Mouse (Mus musculus) layer of hippocampus, postnatal 14 days (tissue): ENCODE measurements around the gene Casp3. TPM values are rescaled to one million over a fixed set of nuclear protein-coding genes. Genes with fewer than 3 reads are reported as not detected.
A peak's percentile ranks its signal among the peaks of the same experiment; 100 is the strongest.
"Not testable (repeated sequence)": the region's sequence is repeated elsewhere in the genome, so short reads cannot be mapped to it uniquely, and the experiment has no call there.

Experiments
- DNase-seq, 2 experiments: peaks; one replicate each; pipeline ENCODE4 v3.0.0; 2021 to 2022; ENCODE audit warnings: low spot score in 2 of 2, mixed read lengths in 1 of 2
- long read RNA-seq, 2 experiments: library from polyadenylated mRNA; stranded (forward); transcript quantifications; one replicate each; pipeline ENCODE4 v2.0.0; 2021
- total RNA-seq, 2 experiments: library from RNA; stranded (reverse); gene quantifications; 2 replicates each; pipeline ENCODE4 v1.2.3; 2021

Casp3 gene
- 10 to 100 TPM; 25.5 to 25.9 TPM for total RNA-seq
- long read RNA-seq, experiment 1, transcript Casp3-204 (7 exons, 2,601 nt), result major isoform, 13 of 24 reads
- long read RNA-seq, experiment 1, partial matches to known transcripts, result 8 of 24 reads
- long read RNA-seq, experiment 1, other reads (novel, unspliced or antisense), result 2 of 24 reads
- long read RNA-seq, experiment 2, transcript Casp3-204 (7 exons, 2,601 nt), result major isoform, 12 of 27 reads
- long read RNA-seq, experiment 2, partial matches to known transcripts, result 10 of 27 reads
- long read RNA-seq, experiment 2, other reads (novel, unspliced or antisense), result 2 of 27 reads

DNA sequence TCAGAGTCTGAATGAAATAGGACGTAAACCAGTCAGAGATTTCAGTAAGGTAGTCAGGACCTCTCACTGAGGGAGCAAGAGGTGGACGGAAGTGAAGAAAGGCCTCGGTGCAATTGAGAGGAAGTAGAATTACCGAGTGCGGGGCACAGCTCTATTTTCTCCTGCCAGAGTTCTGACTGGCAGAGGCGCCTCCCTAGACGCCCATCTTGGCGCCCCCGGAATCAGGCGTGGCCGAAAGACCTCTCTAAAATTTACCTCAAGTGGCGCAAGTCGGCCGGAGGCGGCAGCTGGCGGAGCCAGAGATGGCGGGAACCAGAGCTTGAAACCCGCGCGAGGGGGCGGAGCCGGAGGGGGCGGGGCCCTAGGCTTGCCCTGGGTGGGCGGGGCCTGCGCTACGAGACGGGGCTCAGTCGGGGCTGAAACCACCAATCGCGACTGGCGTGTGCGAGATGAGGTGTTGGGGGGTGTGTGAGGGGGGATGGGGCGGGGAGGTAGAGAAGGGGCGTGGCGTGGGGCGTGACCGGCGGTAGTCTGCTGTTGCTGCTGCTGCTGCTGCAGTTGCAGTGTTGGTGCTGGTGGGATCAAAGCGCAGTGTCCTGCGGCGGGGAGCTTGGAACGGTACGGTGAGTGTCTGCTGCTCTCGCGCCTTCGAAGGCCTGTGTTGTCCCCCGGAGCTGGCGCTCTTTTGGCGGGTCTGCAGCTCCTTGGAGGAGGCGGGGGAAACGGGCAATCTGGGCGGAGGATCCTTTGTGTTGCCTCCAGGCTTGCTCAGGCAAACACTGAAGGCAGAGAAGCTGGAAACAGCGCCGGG, at the start of gene Casp3, which contains the start of gene Primpol:
Gene Casp3, plus strand, starts transcription at position 413 of the 811 bp plus-strand sequence.
Gene Primpol, minus strand, starts transcription at position 334 of the 811 bp plus-strand sequence.
- DNase-seq, result peak; percentile 91 to 95

DNA sequence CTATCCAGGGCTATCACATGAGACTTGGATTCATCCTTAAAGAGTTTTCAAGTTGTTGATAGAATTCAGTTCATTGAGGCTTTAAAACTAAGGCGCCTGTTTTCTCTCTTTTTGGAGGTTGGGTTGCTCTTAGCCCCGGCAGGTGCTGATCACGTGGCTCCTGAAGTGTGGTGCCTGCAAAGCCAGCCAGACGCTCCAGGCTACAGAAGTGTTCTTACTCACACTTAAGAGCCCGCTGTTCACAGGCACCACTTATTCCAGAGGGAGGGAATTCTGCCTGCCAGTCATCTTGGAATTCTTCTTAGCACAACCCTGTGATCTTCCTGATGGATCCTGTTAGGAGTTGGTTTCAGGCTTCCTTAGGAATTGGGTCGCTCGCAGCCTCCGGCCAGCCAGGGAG, 49.1 kb upstream of the Casp3 start:
- no peak for DNase-seq

DNA sequence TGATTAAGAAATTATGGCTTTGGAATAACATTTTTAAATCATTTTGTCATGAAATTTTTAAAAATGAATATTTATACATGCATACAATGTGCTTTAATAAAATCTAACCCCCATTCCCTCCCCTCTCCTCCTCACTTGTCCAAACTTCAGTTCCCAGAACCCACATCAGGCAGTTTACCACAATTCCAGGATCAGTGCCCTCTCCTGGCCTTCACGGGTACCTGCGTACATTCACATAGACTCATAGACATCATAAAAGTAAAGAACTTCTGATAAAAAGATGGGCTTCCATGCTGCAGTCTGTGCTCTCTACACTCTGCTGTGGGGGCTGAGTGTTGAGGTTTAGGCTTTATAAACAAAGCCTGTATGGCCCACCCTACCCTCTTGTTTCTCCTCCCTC, 48.1 kb upstream of the Casp3 start:
- DNase-seq, result no peak

DNA sequence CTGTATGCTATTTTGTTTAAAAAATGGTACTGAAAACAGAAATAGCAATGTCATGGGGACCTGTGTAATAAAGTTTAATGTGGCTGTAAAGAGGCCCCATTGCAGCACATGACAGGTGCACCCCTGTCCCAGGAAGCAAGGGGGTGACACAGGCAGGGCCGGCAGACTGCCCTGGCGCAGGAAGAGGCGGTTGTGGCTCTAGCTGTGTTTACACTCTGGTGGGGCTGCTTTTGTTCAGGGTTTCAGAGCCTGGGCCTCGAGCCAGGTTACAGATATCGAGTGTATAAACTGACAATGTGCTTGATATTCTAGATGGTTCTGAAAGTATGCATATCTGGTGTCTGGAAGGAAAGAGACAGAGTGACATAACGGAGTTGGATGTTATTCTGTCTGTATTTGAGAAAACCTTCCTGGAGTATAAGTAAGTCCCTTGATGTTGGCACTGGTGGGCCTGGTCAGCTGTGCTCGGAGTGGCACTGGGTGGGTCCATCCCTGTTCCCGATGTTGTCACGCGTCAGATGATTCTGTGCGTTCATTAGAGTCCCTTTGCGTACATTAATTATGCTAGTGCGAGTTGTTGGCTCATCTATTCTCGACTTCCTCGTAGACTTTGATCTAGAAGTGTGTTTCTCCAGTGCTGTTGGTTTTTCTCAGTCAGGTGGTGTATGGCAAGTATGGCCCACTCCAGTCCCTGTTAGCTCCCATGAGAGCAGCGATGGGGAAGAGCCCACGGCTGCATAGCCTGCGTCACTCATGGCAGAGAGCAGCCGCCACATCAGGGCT, 47.2 kb upstream of the Casp3 start:
- DNase-seq, result no peak

DNA sequence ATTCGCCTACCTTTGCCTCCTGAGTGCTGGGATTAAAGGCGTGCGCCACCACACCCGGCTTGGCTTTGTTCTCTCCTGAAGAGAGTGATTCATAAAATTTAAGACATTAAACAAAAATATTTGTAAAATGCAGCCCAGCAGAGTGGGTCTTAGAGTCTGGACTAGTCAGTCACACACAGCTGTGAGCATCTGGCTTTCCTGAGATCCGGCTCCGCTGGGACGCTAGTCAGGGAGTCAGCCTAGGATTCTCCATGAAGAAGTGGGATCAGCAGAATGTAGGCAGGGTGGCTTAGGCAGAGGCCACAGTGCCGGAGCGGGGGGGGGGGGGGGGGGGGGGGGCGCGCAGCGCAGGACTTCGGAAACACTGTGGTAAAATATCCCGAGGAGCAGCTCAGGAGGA, 46.4 kb upstream of the Casp3 start:
- DNase-seq, result no peak

DNA sequence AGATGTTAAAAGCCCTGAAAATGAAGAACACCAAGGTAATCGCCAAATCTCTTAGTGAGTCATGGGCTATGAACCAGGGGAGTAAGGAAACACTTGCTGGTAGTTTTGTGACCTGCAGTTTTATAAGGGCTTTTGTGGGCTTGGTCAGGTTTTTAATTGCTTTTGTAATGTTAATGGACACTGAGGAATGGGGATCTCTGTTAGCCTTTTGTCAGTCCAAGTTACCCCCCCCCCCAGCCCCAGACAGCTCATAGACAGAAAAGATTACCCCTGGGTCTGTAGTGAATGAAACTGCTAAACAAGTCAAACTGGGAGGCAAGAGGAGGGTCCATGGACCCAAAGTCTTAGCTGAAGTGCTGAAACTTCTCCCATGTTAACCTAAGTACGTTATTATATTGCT, 43.6 kb upstream of the Casp3 start:
- no peak for DNase-seq

DNA sequence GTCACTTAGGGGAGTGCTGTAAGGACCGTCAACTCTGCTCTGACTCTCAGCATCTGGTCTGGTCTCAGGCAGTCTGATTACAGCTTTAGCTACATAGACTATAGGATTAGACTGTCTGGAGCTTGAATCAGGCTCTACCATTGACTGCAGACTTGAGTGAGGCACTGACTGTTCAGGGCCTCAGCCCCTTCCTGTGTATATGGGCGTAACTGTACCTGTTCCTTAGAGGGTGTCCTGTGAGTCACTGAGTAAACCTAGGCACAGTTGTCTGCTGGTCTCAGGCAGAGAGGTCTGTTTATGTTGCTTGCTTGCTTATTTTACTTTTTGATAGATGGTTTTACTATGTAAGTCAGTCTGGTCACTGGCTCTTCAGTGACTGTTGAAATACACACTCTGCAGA, 43.1 kb upstream of the Casp3 start:
- DNase-seq, result no peak

DNA sequence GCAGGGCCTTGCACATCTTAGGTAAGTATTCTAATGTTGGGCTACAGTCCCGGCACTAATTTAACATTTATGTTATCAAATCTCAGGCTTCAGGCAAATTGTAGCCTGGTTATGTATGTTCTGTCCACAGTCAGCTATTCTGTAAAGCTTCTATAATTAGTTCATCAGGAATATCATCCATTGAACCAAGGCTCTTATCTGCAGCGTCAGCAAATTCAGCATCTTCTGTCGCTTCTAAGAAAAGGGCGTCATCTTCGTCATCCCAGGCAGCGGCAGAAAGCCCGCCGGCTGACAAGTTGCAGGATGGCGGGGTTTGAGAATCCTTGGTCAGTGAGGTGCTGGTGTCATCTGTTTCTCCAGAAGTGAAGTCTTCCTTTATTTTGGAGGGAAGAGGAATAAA, 38.3 kb upstream of the Casp3 start:
- no peak for DNase-seq

DNA sequence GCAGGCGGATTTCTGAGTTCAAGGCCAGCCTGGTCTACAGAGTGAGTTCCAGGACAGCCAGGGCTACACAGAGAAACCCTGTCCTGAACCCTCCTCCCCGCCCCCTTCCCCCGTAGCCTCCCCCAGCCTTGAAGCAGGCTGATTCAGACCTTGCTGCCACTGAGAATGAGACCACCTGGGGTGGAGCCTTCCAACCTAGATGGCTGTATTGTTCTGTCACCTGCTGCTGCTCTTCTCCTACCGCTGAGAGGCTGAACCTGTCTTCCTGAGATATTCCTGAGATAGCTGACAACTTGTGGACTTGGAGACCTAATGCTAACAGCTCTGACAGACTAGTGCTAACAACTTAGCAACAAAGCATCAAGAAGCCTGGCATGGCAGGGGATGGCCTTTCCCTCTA, 32.8 kb upstream of the Casp3 start:
- DNase-seq, result not testable (repeated sequence)

DNA sequence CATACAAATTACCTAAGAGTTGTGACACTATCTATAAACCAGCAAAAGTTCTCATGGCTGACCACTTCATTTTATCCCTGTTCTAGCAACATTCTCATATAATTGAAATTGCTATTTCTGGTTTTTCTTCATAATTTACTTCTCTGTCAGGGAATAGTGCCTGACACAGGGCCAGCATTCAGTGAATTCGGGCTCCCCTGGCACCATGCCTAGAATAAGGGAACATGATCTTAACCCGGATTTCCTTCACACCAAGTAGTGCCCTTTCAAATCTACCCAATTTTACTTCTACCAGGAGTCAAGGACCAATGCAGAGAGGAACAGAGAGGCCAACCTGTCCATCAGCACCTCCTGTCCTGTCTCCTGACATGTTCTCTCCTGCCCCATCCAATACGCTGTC, 31.5 kb upstream of the Casp3 start:
- DNase-seq, result no peak

DNA sequence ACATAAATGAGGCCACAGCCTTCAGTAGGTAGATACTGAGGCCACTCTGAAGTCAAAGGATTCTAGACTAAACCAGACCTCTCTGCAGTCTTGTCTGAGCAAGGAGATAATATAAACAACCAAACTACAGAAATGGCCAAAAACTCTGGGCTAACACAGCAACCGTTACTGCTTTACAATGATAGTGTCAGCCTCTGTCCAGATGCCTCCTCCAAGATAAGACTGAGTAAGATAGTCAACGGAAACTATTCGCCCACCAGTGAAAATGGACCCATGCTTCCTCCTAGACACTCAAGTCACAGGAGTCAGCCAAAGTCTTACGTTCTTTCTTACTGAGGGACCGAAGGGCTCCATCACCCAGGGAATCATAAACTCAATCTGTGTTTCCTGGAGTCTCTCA, 29.2 kb upstream of the Casp3 start:
- no peak for DNase-seq

DNA sequence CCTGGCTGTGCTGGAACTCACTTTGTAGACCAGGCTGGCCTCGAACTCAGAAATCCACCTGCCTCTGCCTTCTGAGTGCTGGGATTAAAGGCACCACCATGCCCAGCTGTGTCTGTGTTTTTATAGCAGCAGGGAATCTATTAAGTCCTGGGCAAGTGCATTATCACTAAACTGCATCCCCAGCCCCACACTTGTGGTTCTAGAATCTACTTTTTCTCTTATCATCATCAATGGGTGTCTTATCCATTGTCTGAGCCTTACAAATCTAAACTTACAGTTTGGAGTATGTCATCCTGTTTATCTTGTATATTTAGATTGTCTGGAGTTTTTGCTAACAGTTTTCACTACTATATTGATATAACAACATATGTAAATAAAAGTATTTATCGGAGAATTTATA, 28.4 kb upstream of the Casp3 start:
- DNase-seq, result no peak

DNA sequence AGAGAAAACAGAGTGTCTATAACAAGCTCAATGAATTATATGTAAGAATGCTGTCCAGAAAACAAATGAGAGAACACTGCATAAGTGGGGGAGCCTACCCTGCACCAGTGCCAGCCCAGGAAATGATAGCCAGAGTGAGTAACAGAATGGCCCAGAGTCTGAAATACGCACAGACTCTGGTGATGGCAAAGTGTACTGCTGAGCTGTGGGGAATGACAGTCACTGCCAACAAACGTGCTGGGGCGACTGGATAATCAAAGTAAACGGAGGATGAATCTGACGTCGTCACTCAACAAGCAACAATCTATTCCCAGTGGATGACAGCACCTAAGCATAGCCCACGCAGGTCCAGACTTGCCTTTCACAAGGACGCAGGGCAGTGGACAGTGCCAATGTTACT, 24.0 kb upstream of the Casp3 start:
- peak; percentile 22 to 71 for DNase-seq

DNA sequence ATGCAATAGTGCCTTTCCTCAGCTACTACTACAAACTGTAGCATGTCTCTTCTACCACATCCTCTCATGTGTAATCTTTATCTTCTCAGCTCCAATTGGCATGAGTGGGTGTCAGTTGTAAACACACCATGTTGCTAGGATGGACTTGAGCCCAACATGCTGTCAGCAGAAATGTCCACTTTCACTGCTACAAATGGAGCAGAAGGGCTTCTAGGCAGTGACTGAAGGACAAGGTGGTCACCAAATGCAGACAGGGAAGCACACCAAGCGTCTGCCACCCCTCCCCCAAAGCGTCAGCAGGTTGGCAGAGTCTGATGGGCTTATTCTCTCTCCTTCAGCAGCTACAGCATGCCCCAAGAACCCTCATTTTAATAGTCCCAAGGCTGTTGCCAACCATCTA, 23.3 kb upstream of the Casp3 start:
- peak; percentile 31 to 69 for DNase-seq

DNA sequence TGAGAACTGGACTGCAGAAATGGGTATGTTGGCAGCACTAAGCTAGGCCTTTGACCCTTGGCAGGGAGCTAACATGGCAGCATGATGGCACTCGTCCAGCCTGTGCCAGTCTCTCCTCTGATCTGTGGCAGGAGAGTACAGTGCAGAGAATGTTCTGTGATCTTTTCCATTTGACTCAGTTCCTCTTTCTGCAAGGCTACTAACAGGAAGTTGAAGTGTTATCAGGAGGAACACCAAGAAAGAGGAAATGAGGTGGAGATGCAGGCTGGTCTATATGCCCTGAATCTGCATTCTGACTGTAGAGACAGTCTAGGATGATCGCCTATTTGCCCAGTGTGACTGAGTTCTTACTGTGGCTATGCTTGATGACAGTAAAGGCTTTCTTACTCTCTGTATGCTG, 21.5 kb upstream of the Casp3 start:
- DNase-seq, result no peak

DNA sequence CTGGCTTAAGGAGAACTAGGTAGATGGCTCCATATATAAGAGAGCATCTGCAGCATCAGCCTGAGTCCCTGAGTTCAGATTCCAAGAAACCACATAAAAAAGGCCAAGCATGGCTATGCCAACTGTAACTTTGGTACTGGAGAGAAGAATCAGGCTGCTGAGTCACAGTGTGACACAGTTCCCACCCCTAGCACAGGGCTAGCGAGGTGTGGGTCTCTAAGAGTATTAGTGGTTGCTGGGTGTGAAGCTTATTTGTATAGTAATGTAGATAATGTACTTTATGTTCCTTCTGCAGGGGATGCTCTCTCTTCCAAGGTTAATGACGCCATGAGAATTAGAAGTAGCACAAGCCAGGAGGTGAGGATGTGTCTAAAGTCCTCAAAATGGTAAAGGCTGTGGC, 20.6 kb upstream of the Casp3 start:
- no peak for DNase-seq

DNA sequence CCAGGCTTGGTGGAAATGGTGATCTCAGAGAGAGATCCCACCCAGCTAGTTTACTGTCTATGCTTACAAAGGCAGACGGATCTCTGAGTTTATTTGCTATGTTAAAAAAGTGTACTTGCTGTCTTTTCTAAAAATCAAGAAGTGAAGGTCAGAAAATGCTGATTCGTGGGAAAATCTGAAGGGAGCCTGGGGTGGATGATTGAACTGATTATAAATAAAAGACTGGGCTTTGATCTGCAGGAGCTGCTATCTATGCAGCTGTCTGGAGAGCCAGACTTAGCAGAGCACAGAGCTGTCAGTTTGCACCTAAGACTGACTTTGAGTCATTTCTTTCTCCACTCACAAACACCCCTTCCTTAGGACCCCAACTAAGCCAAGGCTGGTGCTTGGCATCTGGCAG, 19.7 kb upstream of the Casp3 start:
- no peak for DNase-seq

DNA sequence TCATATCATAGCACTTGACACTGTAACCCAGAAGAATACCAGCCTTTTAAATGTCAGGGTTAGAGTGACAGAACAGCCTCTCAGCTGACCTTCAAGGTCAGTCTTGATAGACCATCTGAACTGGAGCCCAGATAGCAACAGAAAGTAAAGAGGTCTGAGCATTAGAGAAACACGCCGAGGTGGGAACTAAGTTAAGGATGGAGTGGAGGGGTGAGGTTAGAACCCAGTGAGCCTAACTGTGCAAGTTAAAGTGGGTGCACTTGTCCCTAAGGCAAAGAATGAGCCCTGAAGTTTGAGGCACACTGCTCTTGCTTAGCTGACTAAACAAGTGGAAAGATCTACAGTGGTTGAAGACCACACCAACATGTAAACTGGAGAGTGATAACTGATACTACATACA, 19.0 kb upstream of the Casp3 start:
- DNase-seq, result no peak

DNA sequence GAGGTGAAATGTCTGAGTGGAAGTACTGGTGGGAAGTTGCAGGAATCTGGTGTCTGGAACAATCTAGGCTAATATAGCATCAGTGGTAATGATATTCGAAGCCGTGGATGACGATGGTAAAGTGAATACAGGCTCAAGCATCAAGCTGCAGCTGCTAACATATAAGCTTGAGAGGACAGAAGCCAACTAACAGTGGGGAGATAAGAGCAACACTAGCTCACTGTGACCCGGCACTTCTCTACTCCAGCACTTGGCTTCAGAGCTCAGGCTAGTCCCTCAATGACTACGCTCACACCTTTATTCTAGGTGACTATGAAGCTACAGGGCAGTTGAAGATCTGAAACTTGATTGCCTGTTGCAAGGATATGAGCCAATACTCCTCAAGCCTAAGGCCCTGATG, 18.3 kb upstream of the Casp3 start:
- DNase-seq, result no peak

DNA sequence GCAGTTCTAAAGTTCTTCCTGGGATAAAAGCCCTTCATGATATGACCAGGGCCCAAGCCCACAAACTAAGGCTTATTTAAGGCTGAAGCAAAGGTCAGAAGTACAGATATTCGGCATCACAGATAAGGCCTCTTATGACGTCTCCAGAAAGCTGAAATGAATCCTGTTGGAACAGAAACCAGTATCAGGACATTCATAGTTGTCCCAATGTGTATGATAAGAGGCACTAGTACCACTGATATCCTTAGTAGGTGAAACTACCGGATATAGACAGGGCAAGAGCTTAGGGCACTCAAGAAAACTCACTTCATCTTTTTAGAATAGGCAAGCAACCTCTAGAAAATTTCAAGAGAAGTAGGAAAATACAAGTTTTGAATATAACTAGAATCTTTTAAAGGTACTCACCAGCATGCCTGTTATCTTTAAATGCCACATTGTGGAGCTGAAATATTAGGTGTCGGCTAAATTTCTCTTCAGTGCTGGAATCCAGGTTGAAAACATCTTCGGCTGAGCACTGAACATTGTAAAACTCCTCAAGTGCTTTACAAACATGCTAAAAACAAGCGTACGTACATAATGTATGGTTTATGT, 17.7 kb upstream of the Casp3 start:
- no peak for DNase-seq

DNA sequence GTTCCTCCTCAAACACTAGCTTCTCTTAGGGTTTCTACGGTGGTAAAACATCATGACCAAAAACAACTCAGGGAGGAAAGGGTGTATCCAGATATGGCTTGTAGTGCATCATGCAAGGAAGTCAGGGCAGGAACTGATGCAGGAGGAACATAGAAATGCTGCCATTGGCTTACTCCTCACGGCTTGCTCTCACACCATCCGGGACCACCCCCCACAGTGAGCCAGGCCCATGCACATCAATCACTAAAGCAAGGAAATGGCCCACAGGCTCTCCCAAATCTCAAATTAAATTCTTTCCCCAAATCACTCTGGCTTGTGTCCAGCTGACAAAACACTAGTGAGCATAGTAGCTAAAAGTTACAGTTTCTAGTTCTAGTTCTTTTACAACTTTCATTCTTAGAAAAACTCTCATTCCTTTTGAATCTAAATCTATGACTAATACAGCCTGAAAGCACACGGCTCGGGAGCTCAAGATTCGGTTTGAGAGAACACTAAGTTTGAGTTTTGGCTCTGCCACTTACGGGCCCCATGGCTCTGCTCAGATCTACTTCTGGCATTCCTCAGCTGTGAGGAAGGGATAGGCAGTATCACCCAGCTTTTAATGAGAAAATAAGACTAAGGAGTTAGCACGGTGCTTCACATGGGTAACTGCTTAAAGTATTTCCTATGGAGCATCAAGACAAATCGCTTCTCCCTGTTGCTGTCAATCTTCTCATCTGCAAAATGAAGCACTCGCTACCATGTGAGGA, 16.0 kb upstream of the Casp3 start:
- no peak for DNase-seq
